Mouse (Mus musculus) adrenal gland, postnatal 14 days (tissue): ENCODE measurements around the gene Ccdc150. TPM values are rescaled to one million over a fixed set of nuclear protein-coding genes. Genes with fewer than 3 reads are reported as not detected.
A peak's percentile ranks its signal among the peaks of the same experiment; 100 is the strongest.

Experiments
- DNase-seq: peaks from one replicate; pipeline ENCODE4 v3.0.0; 2021; ENCODE audit warnings: mixed read lengths
- long read RNA-seq, 2 experiments: library from polyadenylated mRNA; stranded (forward); transcript quantifications; one replicate each; pipeline ENCODE4 v2.0.0; 2021
- total RNA-seq: library from RNA; stranded (reverse); gene quantifications from 2 replicates; pipeline ENCODE4 v1.2.3, GENCODE M21; 2021

The Ccdc150 gene
- total RNA-seq: not detected in 2 replicates
- long read RNA-seq, experiment 1: 0 reads
- long read RNA-seq, experiment 2: 0 reads

- peak; percentile 96 for DNase-seq
Measured at GRCm38 (mm10) chr1:54250158-54250866, at the start of gene Ccdc150. Ccdc150 (plus strand) TSS chr1:54250683.

GRCm38 (mm10) chr1:54220273-54220672 is 30.2 kb upstream of the Ccdc150 start:
- DNase-seq: no peak

DNA sequence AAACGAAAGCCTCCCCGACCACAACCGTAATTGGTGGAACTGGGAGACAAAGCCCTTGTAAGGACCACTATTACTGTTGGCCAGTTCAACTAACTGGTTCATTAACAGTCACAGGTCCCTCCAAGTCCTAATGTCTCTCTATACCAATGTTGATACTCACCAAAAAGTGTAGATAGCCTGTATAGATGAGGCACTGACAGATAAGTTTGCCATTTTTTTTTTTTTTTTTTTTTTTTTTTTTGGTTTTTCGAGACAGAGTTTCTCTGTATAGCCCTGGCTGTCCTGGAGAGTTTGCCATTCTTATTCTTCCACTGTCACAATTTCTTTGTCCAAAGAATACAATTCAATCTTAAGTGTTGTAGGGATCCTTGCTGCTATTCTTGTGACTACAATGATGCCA is 7.8 kb upstream of the Ccdc150 start:
- DNase-seq: no peak

DNA sequence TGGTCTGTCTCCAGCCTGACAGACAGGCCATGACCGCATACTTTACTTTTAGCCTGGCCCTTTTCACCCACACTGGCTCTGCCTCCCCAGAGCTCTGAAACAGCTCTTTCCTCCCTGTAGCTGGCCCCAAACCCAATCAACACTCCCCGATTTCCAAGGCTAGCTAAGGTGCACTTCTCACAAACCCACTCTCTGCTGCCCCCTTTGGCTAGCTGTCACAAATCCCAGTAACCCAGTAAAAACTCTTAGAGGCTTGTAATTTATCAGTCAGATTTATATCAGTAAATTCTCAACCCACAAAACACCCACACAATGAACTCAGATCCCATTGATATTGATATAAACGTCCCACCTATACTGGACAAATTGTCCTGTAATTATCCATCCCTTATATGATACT is 25.1 kb downstream of the Ccdc150 start:
- no peak for DNase-seq

DNA sequence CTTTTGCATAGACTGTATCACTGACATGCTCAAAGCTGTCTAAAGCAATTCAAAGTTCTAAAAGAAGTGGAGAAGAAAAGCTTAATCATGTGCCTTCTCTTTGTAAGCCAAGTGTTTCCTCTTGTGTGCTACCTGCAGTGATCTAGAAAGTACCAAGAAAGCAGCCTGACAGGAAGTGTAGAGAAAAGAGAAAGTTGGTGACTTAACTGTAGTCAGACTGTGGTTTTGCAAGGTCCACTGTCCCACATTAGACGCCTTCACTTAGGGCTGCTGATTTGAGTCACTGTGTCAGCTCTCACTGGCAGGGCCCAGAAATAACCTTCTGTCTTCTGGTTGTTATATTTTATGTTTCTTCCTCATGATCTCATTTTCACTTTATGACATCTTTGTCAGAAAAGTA is 29.1 kb downstream of the Ccdc150 start:
- DNase-seq: no peak

- no peak for DNase-seq
Measured at GRCm38 (mm10) chr1:54280651-54281050, 30.2 kb downstream of the Ccdc150 start.

DNA sequence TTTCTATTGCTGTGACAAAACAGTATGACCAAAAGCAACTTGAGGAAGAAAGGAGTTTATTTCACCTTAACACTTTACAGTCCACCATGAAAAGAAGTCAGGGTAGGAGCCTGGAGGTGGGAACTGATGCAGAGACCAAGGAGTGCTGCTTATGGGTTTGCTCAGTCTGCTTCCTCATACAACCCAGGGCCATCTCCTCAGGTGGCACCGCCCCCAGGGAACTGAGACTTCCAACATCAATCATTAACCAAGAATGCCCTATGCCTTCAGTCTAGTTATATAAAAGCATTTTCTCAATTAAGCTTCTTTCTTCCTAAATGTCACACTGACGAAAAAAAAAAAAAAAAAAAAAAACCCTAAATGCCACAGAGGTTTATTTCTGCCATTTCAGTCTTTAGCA is 55.9 kb downstream of the Ccdc150 start:
- DNase-seq: no peak

- DNase-seq: no peak
Measured at GRCm38 (mm10) chr1:54326647-54327046, 76.2 kb downstream of the Ccdc150 start.

DNA sequence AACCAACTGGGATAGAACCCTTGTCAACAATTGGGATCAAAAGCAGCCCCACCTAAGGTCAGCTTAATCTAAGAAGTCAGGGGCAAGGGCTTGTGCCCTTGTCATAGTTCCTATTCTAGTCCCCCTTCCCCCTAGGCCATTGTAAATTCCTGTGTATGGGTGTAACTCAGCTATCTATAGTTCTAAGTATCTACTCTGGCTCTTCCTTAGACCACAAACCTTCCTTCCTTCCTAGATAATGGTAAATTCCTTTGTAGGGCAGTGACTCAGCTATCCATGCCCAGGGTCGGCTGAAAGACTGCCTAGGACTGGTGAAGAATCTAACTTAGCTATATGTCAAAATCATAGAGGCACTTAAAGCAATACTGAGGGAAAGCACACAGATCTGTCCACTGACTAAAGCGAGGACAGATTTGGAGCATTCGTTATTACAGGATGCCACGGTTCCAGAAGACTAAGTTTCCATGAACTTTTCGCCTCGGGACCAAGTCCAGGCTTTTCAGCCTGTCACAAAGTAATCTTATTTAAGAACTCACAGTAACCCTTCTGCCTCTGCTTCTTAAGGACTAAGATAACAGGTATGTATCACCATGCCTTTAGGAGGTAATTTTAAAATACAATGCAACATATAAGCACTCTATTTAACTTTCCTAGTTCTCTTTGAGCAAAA is 77.5 kb downstream of the Ccdc150 start:
- no peak for DNase-seq

DNA sequence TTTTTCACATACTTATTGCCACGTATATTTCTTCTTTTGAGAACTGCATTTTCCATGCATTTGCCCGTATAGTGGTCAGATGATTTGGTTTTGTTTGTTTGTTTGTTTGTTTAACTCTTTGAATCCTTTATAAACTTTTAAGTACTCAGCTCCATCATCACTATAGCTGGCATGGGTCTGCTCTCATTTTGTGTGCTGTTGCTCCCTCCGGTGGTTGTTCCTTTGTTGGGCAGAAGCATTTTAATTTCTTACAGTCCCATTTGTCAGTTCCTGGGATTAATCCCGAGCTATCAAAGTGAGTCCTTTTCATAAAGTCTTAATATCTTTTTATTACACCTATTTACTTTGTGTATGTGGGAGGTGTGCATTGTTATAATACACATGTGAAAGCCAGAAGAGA is 82.5 kb downstream of the Ccdc150 start:
- DNase-seq: peak; percentile 51

DNA sequence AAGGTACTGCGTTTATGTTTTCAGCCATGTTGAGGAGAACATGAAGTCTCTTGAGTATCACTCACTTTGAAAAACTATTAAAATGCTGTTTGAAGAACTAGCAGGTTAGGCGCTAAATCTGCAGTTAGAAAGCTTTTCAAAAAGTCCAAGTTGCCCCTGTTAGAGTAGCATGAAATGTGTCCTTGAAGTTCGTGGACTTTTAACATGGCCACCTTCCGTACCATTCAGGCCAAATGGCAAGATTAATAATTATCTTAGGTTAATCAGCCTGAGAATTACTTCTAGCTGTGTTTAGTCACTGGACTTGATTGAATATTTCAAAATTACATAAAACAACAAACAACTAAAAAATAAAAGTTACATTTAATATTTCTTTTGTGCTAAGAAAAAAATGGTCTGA is 104.3 kb downstream of the Ccdc150 start:
- no peak for DNase-seq

GRCm38 (mm10) chr1:54355485-54355884 is 105.0 kb downstream of the Ccdc150 start:
- no peak for DNase-seq

- no peak for DNase-seq
Measured at GRCm38 (mm10) chr1:54356566-54356965, 106.1 kb downstream of the Ccdc150 start.

GRCm38 (mm10) chr1:54377506-54378051 is 127.1 kb downstream of the Ccdc150 start:
- DNase-seq: peak; percentile 43

DNA sequence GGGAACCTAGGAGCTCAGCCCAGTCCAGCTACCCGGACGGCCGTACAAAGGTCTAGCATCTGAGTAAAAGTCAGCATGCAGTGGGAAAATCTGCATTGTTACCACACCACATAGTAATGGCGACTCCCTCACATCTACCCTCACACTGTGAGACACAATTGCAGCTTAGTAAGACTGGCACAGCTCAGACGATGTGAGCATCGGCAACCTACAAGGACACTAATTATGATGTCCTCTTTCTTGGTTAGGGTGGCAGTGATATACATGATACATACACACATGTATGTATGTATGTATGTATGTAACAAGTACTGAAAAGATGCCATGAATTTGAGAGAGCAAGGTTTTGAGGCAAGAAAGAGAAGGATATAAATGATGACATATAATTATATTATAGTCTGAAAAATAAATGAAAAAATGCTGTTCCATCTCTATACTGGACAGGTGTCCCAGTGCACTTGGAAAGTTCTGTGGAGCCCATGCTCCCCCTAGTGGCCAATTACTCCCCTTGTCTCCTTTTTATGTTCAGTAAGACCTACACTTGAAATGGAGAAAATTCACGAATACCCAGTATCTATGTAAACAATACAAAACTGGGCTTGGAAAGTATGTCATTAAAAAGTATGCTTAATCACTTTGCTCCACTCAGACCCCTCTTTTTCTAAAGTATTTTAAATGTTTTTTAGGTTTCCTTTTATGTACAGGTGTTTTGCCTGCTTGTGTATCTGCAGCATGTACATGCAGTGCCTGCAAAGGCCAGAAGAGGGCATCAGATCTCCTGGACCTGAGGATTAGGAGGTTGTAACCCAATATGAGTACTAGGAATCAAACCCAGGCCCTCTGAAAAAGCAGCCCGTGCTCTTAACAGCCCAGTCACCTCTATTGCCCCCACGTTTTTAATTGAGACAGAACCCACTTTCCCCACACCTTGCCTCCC is 130.8 kb downstream of the Ccdc150 start:
- peak; percentile 76 for DNase-seq

DNA sequence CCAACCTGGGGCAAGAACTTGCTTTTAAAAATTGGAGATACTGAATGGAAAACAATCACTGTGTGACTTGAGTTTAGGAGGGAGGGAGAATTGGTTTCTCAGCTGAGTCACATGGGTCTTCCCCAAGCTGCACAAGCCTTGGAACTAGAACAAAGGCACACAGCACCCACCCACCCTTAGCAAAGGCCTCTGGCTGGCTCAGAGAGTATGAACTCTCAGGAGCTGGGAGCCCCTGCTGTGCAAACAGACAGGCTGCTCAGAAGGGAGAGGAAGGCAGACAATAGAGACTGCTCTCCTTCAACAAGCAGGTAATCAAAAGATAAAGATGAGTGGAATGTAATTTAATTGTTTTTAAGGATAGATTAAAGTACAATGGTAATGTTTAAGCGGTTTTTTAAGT is 133.7 kb downstream of the Ccdc150 start:
- no peak for DNase-seq

DNA sequence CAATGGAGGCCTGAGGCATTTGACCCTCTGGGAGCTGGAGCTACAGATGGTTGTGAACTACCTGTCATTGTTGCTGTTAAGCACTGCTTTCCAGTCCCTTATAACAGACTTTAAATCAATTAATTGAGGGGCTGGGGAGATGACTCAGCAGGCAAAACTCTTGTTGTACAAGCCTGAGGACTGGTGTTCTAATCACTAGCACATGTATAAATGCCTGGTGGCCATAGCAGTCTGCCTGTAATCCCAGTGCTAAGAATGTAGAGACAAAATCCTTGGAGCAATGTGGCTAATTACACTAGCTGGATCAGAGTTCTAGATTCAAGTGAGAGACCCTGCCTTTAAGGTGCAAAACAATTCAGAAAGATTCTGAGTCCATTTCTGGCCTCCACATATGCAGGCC is 152.3 kb downstream of the Ccdc150 start:
- DNase-seq: no peak

Other genes starting within 250 kb of the Ccdc150 start
- gene Hecw2, start 55.5 kb upstream of the Ccdc150 start, total RNA-seq: 11.3 and 13.2 TPM in 2 replicates
- gene Gtf3c3, start 188.3 kb downstream of the Ccdc150 start, total RNA-seq: 17.1 and 22.5 TPM in 2 replicates